ENCODE assay signal across 11 mouse cellular contexts in the genomic region with DNA sequence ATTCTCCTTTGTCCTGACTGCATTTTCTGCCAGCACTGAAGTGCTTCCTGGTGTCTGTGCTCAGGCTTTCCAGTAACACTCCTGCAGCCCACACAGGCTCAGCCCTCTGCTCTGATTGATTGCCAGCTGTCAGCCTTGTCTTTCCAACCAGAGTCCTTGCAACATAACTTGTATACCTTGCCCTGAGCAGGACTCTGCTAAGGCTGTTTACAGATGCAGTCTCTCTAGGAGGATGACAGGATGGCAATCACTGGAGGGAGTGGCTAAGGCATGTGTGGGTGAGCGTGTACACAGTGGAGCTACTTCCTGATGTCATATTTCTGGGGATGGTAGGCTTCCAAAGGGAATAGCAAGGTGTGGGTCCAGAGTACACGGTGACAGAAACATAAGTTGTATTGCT. TPM values are rescaled to one million over a fixed set of nuclear protein-coding genes. Genes with fewer than 3 reads are reported as not detected.
DNase-seq lines count a peak whose midpoint lies in the region; ATAC-seq and TF ChIP-seq lines count a peak whose summit lies in the region.
"Had no signal": no experiment of that assay in that cellular context is flagged by ENCODE, and none has a peak within 500 bp of the region (broad histone marks: within the 10 kb centered on the region; RNA-seq: fewer than 3 reads in every experiment).

No protein-coding gene starts in this region.

- H3K27ac ChIP-seq in neural tube, embryonic 11.5 days (ENCODE audit: low read depth, low read length), result peak overlapping the region; percentile 65
- H3K27ac ChIP-seq in hindbrain, embryonic 10.5 days, result peak overlapping the region; percentile 74
- peak overlapping the region; percentile 82 for H3K27ac ChIP-seq in midbrain, embryonic 11.5 days (ENCODE audit: low read depth, low read length)
- H3K27ac ChIP-seq in stomach, postnatal 0 days (replicated peaks), result no peak overlapping the region
- H3K27ac ChIP-seq: limb, embryonic 12.5 days had no signal

- no peaks in the 10 kb centered on the region for H3K9me3 ChIP-seq in neural tube, embryonic 11.5 days (ENCODE audit: control insufficient read depth, low read length)
- H3K9me3 ChIP-seq in hindbrain, embryonic 10.5 days, result no peaks in the 10 kb centered on the region
- H3K9me3 ChIP-seq in midbrain, embryonic 11.5 days (ENCODE audit: control insufficient read depth, low read length), result no peaks in the 10 kb centered on the region
- H3K9me3 ChIP-seq in stomach, postnatal 0 days (ENCODE audit: control insufficient read depth, low read length), result no peaks in the 10 kb centered on the region
- H3K9me3 ChIP-seq: limb, embryonic 12.5 days had no signal

- no peak overlapping the region for H3K4me3 ChIP-seq in neural tube, embryonic 11.5 days (ENCODE audit: low read depth, low read length)
- no peak overlapping the region for H3K4me3 ChIP-seq in hindbrain, embryonic 10.5 days
- no peak overlapping the region for H3K4me3 ChIP-seq in midbrain, embryonic 11.5 days (ENCODE audit: low read depth, low read length)
- H3K4me3 ChIP-seq in stomach, postnatal 0 days (ENCODE audit: low read depth, low read length), result no peak overlapping the region
- H3K4me3 ChIP-seq: limb, embryonic 12.5 days; myocyte had no signal

- DNase-seq in neural tube, embryonic 11.5 days (ENCODE audit: low spot score), result no peak
- no peak for DNase-seq in neural tube, embryonic 10.5 days (ENCODE audit: extremely low spot score, low spot score)
- no peak for DNase-seq in hindbrain, embryonic 10.5 days (ENCODE audit: low spot score)
- DNase-seq in midbrain, embryonic 11.5 days (ENCODE audit: low spot score, missing footprints), result peak; percentile 81
- DNase-seq in stomach, postnatal 0 days (ENCODE audit: low spot score), result no peak
- DNase-seq in yolk sac, embryonic 10.5 days (ENCODE audit: low spot score), result no peak
- no peak for DNase-seq in kidney, postnatal 14 days
- no peak for DNase-seq in right cerebral cortex, postnatal 36 days (ENCODE audit: low spot score in 2 of 2)
- DNase-seq: lung, postnatal 10 days had no signal

- TF ChIP-seq CTCF in stomach, postnatal 0 days (IDR thresholded peaks at IDR 0.05; ENCODE audit: low read depth), result no peak

- H3K4me2 ChIP-seq in neural tube, embryonic 11.5 days (ENCODE audit: low read depth), result no peak overlapping the region
- H3K4me2 ChIP-seq in midbrain, embryonic 11.5 days, result peak overlapping the region; percentile 33
- H3K4me2 ChIP-seq in stomach, postnatal 0 days (replicated peaks; ENCODE audit: low read depth), result no peak overlapping the region

- 87% methylated on average over 2 of the region's 2 CpGs for WGBS in neural tube, embryonic 11.5 days
- 85% methylated on average over 2 of the region's 2 CpGs for WGBS in hindbrain, embryonic 10.5 days
- 71% methylated on average over 2 of the region's 2 CpGs for WGBS in midbrain, embryonic 11.5 days
- 74% methylated on average over 2 of the region's 2 CpGs for WGBS in stomach, postnatal 0 days

- H3K36me3 ChIP-seq in neural tube, embryonic 11.5 days (ENCODE audit: control insufficient read depth, insufficient read depth, low read length), result no peaks in the 10 kb centered on the region
- H3K36me3 ChIP-seq in hindbrain, embryonic 10.5 days, result peaks cover 13% of the 10 kb centered on the region
- H3K36me3 ChIP-seq in midbrain, embryonic 11.5 days (ENCODE audit: control insufficient read depth, insufficient read depth, low read length), result no peaks in the 10 kb centered on the region
- H3K36me3 ChIP-seq in stomach, postnatal 0 days (ENCODE audit: control insufficient read depth, insufficient read depth, low read length), result peaks cover 6% of the 10 kb centered on the region; the same call in 1 of the 2 replicates

- no peak overlapping the region for H3K9ac ChIP-seq in neural tube, embryonic 11.5 days (ENCODE audit: low read length)
- peak overlapping the region; percentile 25; the same call in 1 of the 2 replicates for H3K9ac ChIP-seq in midbrain, embryonic 11.5 days (ENCODE audit: low read length)
- H3K9ac ChIP-seq in stomach, postnatal 0 days (ENCODE audit: low read length), result no peak overlapping the region
- H3K9ac ChIP-seq: limb, embryonic 12.5 days had no signal

- H3K4me1 ChIP-seq in neural tube, embryonic 11.5 days (ENCODE audit: control insufficient read depth, insufficient read depth, low read length), result peaks cover 15% of the 10 kb centered on the region
- H3K4me1 ChIP-seq in hindbrain, embryonic 10.5 days (replicated peaks), result peaks cover 62% of the 10 kb centered on the region
- peaks cover 54% of the 10 kb centered on the region for H3K4me1 ChIP-seq in midbrain, embryonic 11.5 days (ENCODE audit: control insufficient read depth, insufficient read depth, low read length)
- no peaks in the 10 kb centered on the region for H3K4me1 ChIP-seq in stomach, postnatal 0 days (replicated peaks; ENCODE audit: control insufficient read depth, insufficient read depth)

- TF ChIP-seq EP300 in stomach, postnatal 0 days (optimal IDR thresholded peaks at IDR 0.05), result no peak

- H3K27me3 ChIP-seq in neural tube, embryonic 11.5 days (ENCODE audit: control insufficient read depth, insufficient read depth, low read length), result no peaks in the 10 kb centered on the region
- H3K27me3 ChIP-seq in hindbrain, embryonic 10.5 days (ENCODE audit: insufficient read depth, poor library complexity, severe bottlenecking), result peaks cover 8% of the 10 kb centered on the region; the same call in 1 of the 2 replicates
- peaks cover 7% of the 10 kb centered on the region for H3K27me3 ChIP-seq in midbrain, embryonic 11.5 days (ENCODE audit: control insufficient read depth, insufficient read depth, low read length)
- H3K27me3 ChIP-seq in stomach, postnatal 0 days (ENCODE audit: control insufficient read depth, insufficient read depth, low read length), result no peaks in the 10 kb centered on the region

- ATAC-seq in neural tube, embryonic 11.5 days (ENCODE audit: insufficient read depth, low FRiP score, low TSS enrichment), result no peak
- ATAC-seq in midbrain, embryonic 11.5 days (ENCODE audit: low FRiP score), result no peak; the same call in 1 of the 2 replicates
- peak; percentile 43; the same call in 1 of the 2 replicates for ATAC-seq in stomach, postnatal 0 days (ENCODE audit: low FRiP score, low TSS enrichment)

RNA-seq across cellular contexts. Expression of a gene that starts 36.2 kb away (rescaled TPM):
- 80.3 and 85.3 TPM in 2 replicates for polyA plus RNA-seq in neural tube, embryonic 11.5 days (2014; fragmentation: Nextera tagmentation; extraction: Ambion mirVana)
- polyA plus RNA-seq in hindbrain, embryonic 10.5 days (2016; fragmentation: Nextera tagmentation; extraction: Ambion mirVana), result 69.2 and 72.5 TPM in 2 replicates
- polyA plus RNA-seq in midbrain, embryonic 11.5 days (2014; fragmentation: Nextera tagmentation; extraction: Ambion mirVana), result 80.7 and 81.2 TPM in 2 replicates
- 27.5 and 27.8 TPM in 2 replicates for polyA plus RNA-seq in stomach, postnatal 0 days (2015; fragmentation: Nextera tagmentation; extraction: Ambion mirVana)
